34 mouse cellular contexts compared by ENCODE assay signal in genomic region chr2:158760231-158760630, GRCm38 (mm10).
"Had no signal": no experiment of that assay in that cellular context is flagged by ENCODE, and none has a peak within 500 bp of the region (broad histone marks: within the 10 kb centered on the region; RNA-seq: fewer than 3 reads in every experiment).

No protein-coding gene starts in this region.

- H3K9me3 ChIP-seq: heart, embryonic 10.5 days; heart, embryonic 12.5 days; heart, embryonic 13.5 days; heart, embryonic 15.5 days; hindbrain, embryonic 10.5 days; hindbrain, embryonic 12.5 days; hindbrain, embryonic 13.5 days; hindbrain, embryonic 15.5 days; intestine, embryonic 15.5 days; kidney, embryonic 15.5 days had no signal

- H3K27ac ChIP-seq: heart, adult 2 months; heart, embryonic 10.5 days; heart, embryonic 13.5 days; heart, embryonic 15.5 days; hindbrain, embryonic 10.5 days; hindbrain, embryonic 12.5 days; hindbrain, embryonic 13.5 days; hindbrain, embryonic 14.5 days; hindbrain, embryonic 15.5 days; intestine, embryonic 15.5 days; kidney, embryonic 15.5 days; kidney, postnatal 0 days; layer of hippocampus, adult 2 months had no signal

- H3K4me3 ChIP-seq: heart, adult 2 months; heart, embryonic 10.5 days; heart, embryonic 12.5 days; heart, embryonic 13.5 days; heart, embryonic 15.5 days; hindbrain, embryonic 10.5 days; hindbrain, embryonic 12.5 days; hindbrain, embryonic 13.5 days; hindbrain, embryonic 15.5 days; intestine, embryonic 15.5 days; kidney, embryonic 15.5 days; layer of hippocampus, adult 2 months had no signal

- ATAC-seq: hindbrain, embryonic 16.5 days; inflammation-experienced regulatory T-cells, adult 6 months; intestine, embryonic 15.5 days; intestine, embryonic 16.5 days; intestine, postnatal 0 days had no signal

- H3K4me1 ChIP-seq: heart, embryonic 12.5 days; heart, embryonic 13.5 days; heart, embryonic 15.5 days; hindbrain, embryonic 12.5 days; hindbrain, embryonic 13.5 days; hindbrain, embryonic 15.5 days; intestine, embryonic 15.5 days; kidney, embryonic 15.5 days had no signal

- H3K36me3 ChIP-seq: heart, embryonic 10.5 days; heart, embryonic 12.5 days; heart, embryonic 13.5 days; heart, embryonic 15.5 days; hindbrain, embryonic 12.5 days; intestine, embryonic 15.5 days had no signal

- H3K27me3 ChIP-seq: heart, embryonic 12.5 days; heart, embryonic 13.5 days; heart, embryonic 15.5 days; hindbrain, embryonic 12.5 days; hindbrain, embryonic 13.5 days; hindbrain, embryonic 15.5 days; intestine, embryonic 15.5 days; kidney, embryonic 15.5 days had no signal

- H3K9ac ChIP-seq: heart, embryonic 12.5 days; heart, embryonic 13.5 days; heart, embryonic 15.5 days; hindbrain, embryonic 12.5 days; hindbrain, embryonic 13.5 days; hindbrain, embryonic 14.5 days; hindbrain, embryonic 15.5 days; intestine, embryonic 15.5 days; kidney, embryonic 15.5 days had no signal

- H3K4me2 ChIP-seq: heart, embryonic 11.5 days; heart, embryonic 12.5 days; heart, embryonic 13.5 days; heart, embryonic 15.5 days; hindbrain, embryonic 12.5 days; hindbrain, embryonic 13.5 days; hindbrain, embryonic 14.5 days; hindbrain, embryonic 15.5 days; intestine, embryonic 15.5 days; kidney, embryonic 15.5 days had no signal

- DNase-seq: heart, adult 2 months; heart, postnatal 10 days; heart, postnatal 14 days; heart, postnatal 36 days; heart, postnatal 4 days; kidney, adult 11 months; kidney, adult 18-20 months; kidney, adult 2 months; kidney, adult 8-10 months; kidney, adult 9 months; kidney, postnatal 10 days; kidney, postnatal 14 days; kidney, postnatal 25 days; kidney, postnatal 36 days; kidney, postnatal 4 days; layer of hippocampus, adult 9-11 months had no signal
